Mouse (Mus musculus) left cerebral cortex, adult 2 months (tissue): Measurements from ENCODE around the gene Rpl23a. TPM values are rescaled to one million over a fixed set of nuclear protein-coding genes. Genes with fewer than 3 reads are reported as not detected.

ENCODE experiments used
- DNase-seq, 2 experiments: peaks; one replicate each; pipeline ENCODE4 v3.0.0; 2021 to 2022; ENCODE audit warnings: low spot score in 2 of 2, mixed read lengths in 1 of 2; ENCODE audit errors: extremely low spot score in 1 of 2
- H3K27ac ChIP-seq: fragments of 200-600 bp; 2 replicates; pipeline ENCODE4 v1.8.1; 2022
- H3K4me3 ChIP-seq: fragments of 200-600 bp; 2 replicates; pipeline ENCODE4 v1.8.1; 2022
- CTCF ChIP-seq: fragments of 200-600 bp; IDR thresholded peaks from 2 replicates; pipeline ENCODE4 v1.8.1; 2022; ENCODE audit warnings: antibody characterized with exemption, mild to moderate bottlenecking, moderate library complexity
- intact Hi-C: fragments of 180-260 bp; cut with DNase I; formaldehyde crosslinking; loops from one replicate; pipeline ENCODE4 v1.15.1; 2025
- microRNA-seq, 2 experiments: library from miRNA; unstranded; fragments of <30 nt; microRNA quantifications; one replicate each; pipeline ENCODE4 v1.2.0; 2021
- total RNA-seq, 2 experiments: library from RNA; stranded (reverse); gene quantifications; 2 replicates each; pipeline ENCODE4 v1.2.3; 2021

The Rpl23a gene
- total RNA-seq, 2 experiments from 2014 or later, result 647 to 724 TPM

DNA sequence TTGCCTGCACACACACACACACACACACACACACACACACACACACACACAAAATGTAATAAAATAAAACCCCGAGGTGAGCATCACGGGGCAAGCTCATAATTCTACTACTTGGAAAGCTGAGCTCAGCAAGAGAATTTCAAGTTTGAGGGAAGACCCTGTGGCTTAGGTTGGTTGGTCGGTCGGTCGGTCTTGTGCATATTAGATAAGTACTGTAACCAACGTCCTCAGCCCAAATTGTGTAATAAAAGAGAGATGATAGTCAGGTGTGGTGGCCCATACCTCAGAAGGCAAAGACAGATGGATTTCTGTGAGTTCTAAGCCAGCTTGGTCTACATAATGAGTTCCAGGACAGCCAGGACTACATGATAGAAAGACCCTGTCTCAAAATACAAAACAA is 49.5 kb downstream of the Rpl23a start:
- DNase-seq, result no peak
- TF ChIP-seq CTCF, result no peak
- intact Hi-C loops, result no loop called here

More for the DNA sequence above, 49.5 kb downstream of the Rpl23a start:
- Histone ChIP-seq H3K27ac (no peak overlapping the region), H3K4me3 (no peak overlapping the region)

Small RNA genes lying within 50 kb of the gene (microRNA-seq; reads per million reads assigned to microRNA genes)
- 0.24 to 1.2 reads per million in 2 experiments for gene Mir7653

Other genes starting within 250 kb of the Rpl23a start
- 10 to 100 TPM; 58.9 to 59.2 TPM for gene Phf12, start 200.8 kb downstream of the Rpl23a start, total RNA-seq
- gene Dhrs13, start 151.3 kb downstream of the Rpl23a start, total RNA-seq, result 1 to 10 TPM; 5.5 to 6.3 TPM
- 10 to 100 TPM; 91.2 to 96.0 TPM for gene Flot2, start 145.7 kb downstream of the Rpl23a start, total RNA-seq
- 10 to 100 TPM; 18.9 to 19.0 TPM for gene Eral1, start 103.2 kb downstream of the Rpl23a start, total RNA-seq
- gene Fam222b, start 88.9 kb downstream of the Rpl23a start, total RNA-seq, result 10 to 100 TPM; 27.5 to 32.1 TPM
- 10 to 100 TPM; 10.5 to 10.6 TPM for gene Traf4, start 18.0 kb downstream of the Rpl23a start, total RNA-seq
- gene Nek8, start 6.9 kb downstream of the Rpl23a start, total RNA-seq, result 1 to 10 TPM; 3.0 to 3.1 TPM
- gene Tlcd1, start 6.9 kb downstream of the Rpl23a start, total RNA-seq, result 10 to 100 TPM; 24.4 to 27.7 TPM
- 10 to 100 TPM; 19.0 to 19.7 TPM for gene Rab34, start 4.8 kb upstream of the Rpl23a start, total RNA-seq
- 1 to 10 TPM; 4.7 to 7.7 TPM for gene Proca1, start 9.8 kb upstream of the Rpl23a start, total RNA-seq
- gene Sdf2, start 62.2 kb upstream of the Rpl23a start, total RNA-seq, result 10 to 100 TPM; 58.6 to 66.4 TPM
- 100 to 1,000 TPM; 100 to 107 TPM for gene Supt6, start 62.4 kb upstream of the Rpl23a start, total RNA-seq
- gene 2610507B11Rik, start 78.2 kb upstream of the Rpl23a start, total RNA-seq, result 100 to 1,000 TPM; 176 to 177 TPM
- gene BC030499, start 107.3 kb upstream of the Rpl23a start, total RNA-seq, result 10 to 100 TPM; 21.1 to 29.5 TPM
- 10 to 100 TPM; 12.1 to 16.1 TPM for gene Spag5, start 117.9 kb upstream of the Rpl23a start, total RNA-seq
- gene Aldoc, start 139.4 kb upstream of the Rpl23a start, total RNA-seq, result 100 to 1,000 TPM; 804 to 830 TPM
- 10 to 100 TPM; 60.7 to 62.8 TPM for gene Pigs, start 144.8 kb upstream of the Rpl23a start, total RNA-seq
- gene Unc119, start 159.9 kb upstream of the Rpl23a start, total RNA-seq, result 10 to 100 TPM; 29.1 to 32.2 TPM
- gene Foxn1, start 203.0 kb upstream of the Rpl23a start, total RNA-seq, result not detected
- gene Slc13a2, start 238.6 kb upstream of the Rpl23a start, total RNA-seq, result not detected